Mouse (Mus musculus): Measurements from ENCODE around the gene Maip1. TPM values are rescaled to one million over a fixed set of nuclear protein-coding genes. Genes with fewer than 3 reads are reported as not detected.

Gene Maip1
- polyA plus RNA-seq, 1 experiment = 14.3 TPM

GRCm38 (mm10) chr1:57423696-57424095 is 17.6 kb downstream of the Maip1 start:
- Histone ChIP-seq H3K4me1 (peaks cover 5% of the 10 kb centered on the region), H3K4me3 (replicated peaks) (no peak overlapping the region), H3K9me3 (no peaks in the 10 kb centered on the region), H3K36me3 (replicated peaks; ENCODE audit: low read length) (no peaks in the 10 kb centered on the region), H3K27me3 (replicated peaks) (peaks cover 25% of the 10 kb centered on the region)
- TF ChIP-seq FLI1 (IDR thresholded peaks at IDR 0.05; ENCODE audit: low read length) (no peak), GATA1 (IDR thresholded peaks at IDR 0.05; ENCODE audit: borderline replicate concordance, low read length) (no peak)

- Histone ChIP-seq H3K4me3 (replicated peaks) (no peak overlapping the region), H3K27me3 (replicated peaks) (peaks cover 36% of the 10 kb centered on the region), H3K36me3 (replicated peaks; ENCODE audit: low read length) (no peaks in the 10 kb centered on the region), H3K9me3 (no peaks in the 10 kb centered on the region), H3K4me1 (peaks cover 19% of the 10 kb centered on the region)
- TF ChIP-seq FLI1 (IDR thresholded peaks at IDR 0.05; ENCODE audit: low read length) (no peak), GATA1 (IDR thresholded peaks at IDR 0.05; ENCODE audit: borderline replicate concordance, low read length) (no peak)
These were observed 22.5 kb downstream of the Maip1 start for GRCm38 (mm10) chr1:57428368-57429308.

- TF ChIP-seq GATA1 (IDR thresholded peaks at IDR 0.05; ENCODE audit: borderline replicate concordance, low read length) = no peak
- no peak for TF ChIP-seq FLI1 (IDR thresholded peaks at IDR 0.05; ENCODE audit: low read length)
- Histone ChIP-seq H3K4me3 (replicated peaks) (peak overlapping the region; percentile 85), H3K36me3 (replicated peaks; ENCODE audit: low read length) (no peaks in the 10 kb centered on the region), H3K27me3 (replicated peaks) (peaks cover 35% of the 10 kb centered on the region), H3K4me1 (peaks cover 22% of the 10 kb centered on the region), H3K9me3 (no peaks in the 10 kb centered on the region)
These were observed 23.8 kb downstream of the Maip1 start for GRCm38 (mm10) chr1:57429786-57430483.

- H3K27me3 ChIP-seq (replicated peaks) = peaks cover 33% of the 10 kb centered on the region
- TF ChIP-seq GATA1 (IDR thresholded peaks at IDR 0.05; ENCODE audit: borderline replicate concordance, low read length) (no peak), FLI1 (IDR thresholded peaks at IDR 0.05; ENCODE audit: low read length) (no peak)
- no peaks in the 10 kb centered on the region for H3K36me3 ChIP-seq (replicated peaks; ENCODE audit: low read length)
These were observed 27.0 kb downstream of the Maip1 start for GRCm38 (mm10) chr1:57433141-57433540.

GRCm38 (mm10) chr1:57436408-57436807 is 30.3 kb downstream of the Maip1 start:
- TF ChIP-seq FLI1 (IDR thresholded peaks at IDR 0.05; ENCODE audit: low read length) (no peak), GATA1 (IDR thresholded peaks at IDR 0.05; ENCODE audit: borderline replicate concordance, low read length) (no peak)
- H3K27me3 ChIP-seq (replicated peaks) = peaks cover 16% of the 10 kb centered on the region
- no peaks in the 10 kb centered on the region for H3K36me3 ChIP-seq (replicated peaks; ENCODE audit: low read length)
- H3K4me1 ChIP-seq = peaks cover 9% of the 10 kb centered on the region; the same call in 1 of the 2 replicates
- no peaks in the 10 kb centered on the region for H3K9me3 ChIP-seq
- H3K4me3 ChIP-seq (replicated peaks) = no peak overlapping the region

More at GRCm38 (mm10) chr1:57433141-57433540, 27.0 kb downstream of the Maip1 start:
- Histone ChIP-seq H3K4me1 (peaks cover 24% of the 10 kb centered on the region), H3K4me3 (replicated peaks) (no peak overlapping the region), H3K9me3 (no peaks in the 10 kb centered on the region)

GRCm38 (mm10) chr1:57436954-57437353 is 30.8 kb downstream of the Maip1 start:
- Histone ChIP-seq H3K27me3 (replicated peaks) (peaks cover 12% of the 10 kb centered on the region), H3K4me1 (peaks cover 9% of the 10 kb centered on the region; the same call in 1 of the 2 replicates), H3K4me3 (replicated peaks) (no peak overlapping the region), H3K36me3 (replicated peaks; ENCODE audit: low read length) (no peaks in the 10 kb centered on the region), H3K9me3 (no peaks in the 10 kb centered on the region)
- TF ChIP-seq GATA1 (IDR thresholded peaks at IDR 0.05; ENCODE audit: borderline replicate concordance, low read length) = no peak
- no peak for TF ChIP-seq FLI1 (IDR thresholded peaks at IDR 0.05; ENCODE audit: low read length)

GRCm38 (mm10) chr1:57439026-57439425 is 32.9 kb downstream of the Maip1 start:
- TF ChIP-seq FLI1 (IDR thresholded peaks at IDR 0.05; ENCODE audit: low read length) (no peak), GATA1 (IDR thresholded peaks at IDR 0.05; ENCODE audit: borderline replicate concordance, low read length) (no peak)
- Histone ChIP-seq H3K27me3 (replicated peaks) (peaks cover 10% of the 10 kb centered on the region), H3K36me3 (replicated peaks; ENCODE audit: low read length) (no peaks in the 10 kb centered on the region), H3K4me3 (replicated peaks) (no peak overlapping the region), H3K9me3 (no peaks in the 10 kb centered on the region), H3K4me1 (peaks cover 9% of the 10 kb centered on the region; the same call in 1 of the 2 replicates)

- no peak for TF ChIP-seq FLI1 (IDR thresholded peaks at IDR 0.05; ENCODE audit: low read length)
- no peak for TF ChIP-seq GATA1 (IDR thresholded peaks at IDR 0.05; ENCODE audit: borderline replicate concordance, low read length)
- Histone ChIP-seq H3K36me3 (replicated peaks; ENCODE audit: low read length) (no peaks in the 10 kb centered on the region), H3K27me3 (replicated peaks) (peaks cover 9% of the 10 kb centered on the region), H3K4me1 (0 out of 2 replicates have a peak, but pooled peaks cover 5% of the 10 kb centered on the region), H3K4me3 (replicated peaks) (no peak overlapping the region), H3K9me3 (no peaks in the 10 kb centered on the region)
These were observed 34.6 kb downstream of the Maip1 start for GRCm38 (mm10) chr1:57440771-57441170.

GRCm38 (mm10) chr1:57445679-57446078 is 39.6 kb downstream of the Maip1 start:
- TF ChIP-seq GATA1 (IDR thresholded peaks at IDR 0.05; ENCODE audit: borderline replicate concordance, low read length) = no peak
- peaks cover 2% of the 10 kb centered on the region for H3K27me3 ChIP-seq (replicated peaks)
- H3K9me3 ChIP-seq = no peaks in the 10 kb centered on the region
- no peak overlapping the region for H3K4me3 ChIP-seq (replicated peaks)
- H3K4me1 ChIP-seq = no peaks in the 10 kb centered on the region
- H3K36me3 ChIP-seq (replicated peaks; ENCODE audit: low read length) = no peaks in the 10 kb centered on the region

GRCm38 (mm10) chr1:57450241-57450640 is 44.1 kb downstream of the Maip1 start:
- TF ChIP-seq GATA1 (IDR thresholded peaks at IDR 0.05; ENCODE audit: borderline replicate concordance, low read length) = no peak
- no peak for TF ChIP-seq FLI1 (IDR thresholded peaks at IDR 0.05; ENCODE audit: low read length)
- Histone ChIP-seq H3K4me1 (no peaks in the 10 kb centered on the region), H3K9me3 (peaks cover 9% of the 10 kb centered on the region), H3K4me3 (replicated peaks) (no peak overlapping the region), H3K36me3 (replicated peaks; ENCODE audit: low read length) (no peaks in the 10 kb centered on the region), H3K27me3 (replicated peaks) (peaks cover 2% of the 10 kb centered on the region)

All from megakaryocyte, embryonic 14.5 days (primary cell).